Mouse (Mus musculus) Muller cell, postnatal 12 days (primary cell): ENCODE data around the gene Olfr356.

Experiments used
- DNase-seq: peaks from one replicate; pipeline ENCODE4 v3.0.0-alpha.2; 2015; ENCODE audit errors: inconsistent ontology term

The Olfr356 gene

DNA sequence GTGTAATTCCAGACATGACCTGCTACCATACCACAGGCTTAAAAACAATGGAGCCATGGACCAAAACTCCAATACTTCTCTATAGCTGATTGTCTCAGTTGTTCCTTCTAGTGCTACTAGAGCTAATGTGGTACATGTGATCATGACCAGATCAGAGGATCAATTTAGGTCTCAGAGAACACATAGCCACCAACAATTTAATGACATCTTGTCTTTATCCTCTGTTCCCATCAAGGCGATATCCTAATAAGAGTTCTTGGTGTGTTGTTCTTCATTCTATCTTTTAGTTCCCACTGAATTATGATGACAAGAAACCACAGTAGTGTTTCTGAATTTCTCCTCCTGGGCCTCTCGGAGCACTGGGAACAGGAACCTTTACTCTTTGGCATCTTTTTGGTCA is at the start of gene Olfr356:
TSS of gene Olfr356 (plus strand) at position 301 of the 400 bp plus-strand sequence.
- no peak for DNase-seq

DNA sequence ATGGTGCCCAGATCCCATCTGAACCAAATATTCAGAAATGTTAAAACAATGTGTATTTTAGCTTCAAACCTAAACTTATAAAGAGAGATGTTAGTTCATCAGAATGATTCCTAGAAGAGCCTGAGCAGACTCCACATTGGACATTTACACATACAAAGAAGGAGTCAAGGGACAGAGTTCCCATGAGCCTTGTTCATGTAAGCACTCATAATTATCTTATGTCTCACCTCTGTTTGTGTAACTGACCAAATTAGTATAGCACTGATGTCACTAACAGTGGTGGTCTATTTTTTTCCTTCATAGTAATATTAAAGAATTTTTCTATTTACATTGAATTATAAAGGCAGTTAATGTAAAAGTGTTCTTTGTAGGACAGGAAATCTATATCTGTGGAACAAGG is 44.1 kb upstream of the Olfr356 start, which contains the start of gene Olfr353:
TSS of gene Olfr353 (minus strand) at position 101 of the 400 bp plus-strand sequence.
- DNase-seq = no peak

DNA sequence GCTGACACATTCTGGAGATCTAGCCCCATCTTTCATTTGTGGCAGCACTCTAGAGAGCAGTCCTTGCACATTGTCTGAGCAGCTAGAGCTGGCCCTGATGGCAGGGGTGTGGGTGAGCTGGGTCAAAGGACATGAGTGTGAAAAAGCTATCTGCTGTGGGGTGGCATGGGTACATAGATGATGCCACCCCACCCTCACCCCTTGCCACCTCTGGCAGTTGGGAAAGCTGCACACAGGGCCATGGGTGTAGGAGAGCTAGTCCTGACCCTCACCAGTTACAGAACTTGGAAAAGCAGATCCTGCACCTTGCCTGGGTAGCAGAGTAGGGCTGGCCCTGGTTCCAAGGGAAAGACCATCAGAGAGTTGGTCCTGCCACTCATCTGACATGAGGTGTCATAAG is 39.8 kb upstream of the Olfr356 start:
- no peak for DNase-seq

DNA sequence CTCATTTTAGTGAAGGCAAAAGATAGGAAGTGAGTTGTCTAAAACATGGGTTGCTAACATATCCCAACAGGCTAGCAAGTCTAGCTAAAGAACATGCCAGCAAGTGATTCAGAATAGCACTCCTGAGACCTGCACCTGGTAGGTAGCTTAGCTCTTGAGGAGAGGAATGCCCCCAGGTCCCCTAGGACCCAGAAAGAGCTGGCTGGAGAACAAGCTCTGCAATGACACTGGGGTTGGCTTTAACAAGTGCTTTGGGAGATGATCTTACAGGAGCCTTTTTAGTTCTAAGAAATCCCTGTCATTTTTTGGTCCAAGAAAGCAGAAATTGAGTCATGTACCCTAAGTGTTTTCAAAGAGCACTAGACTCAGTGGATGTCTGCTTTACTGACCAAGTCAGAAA is 31.5 kb upstream of the Olfr356 start, which contains the start of gene Olfr354:
TSS of gene Olfr354 (plus strand) at position 301 of the 400 bp plus-strand sequence.
- no peak for DNase-seq

DNA sequence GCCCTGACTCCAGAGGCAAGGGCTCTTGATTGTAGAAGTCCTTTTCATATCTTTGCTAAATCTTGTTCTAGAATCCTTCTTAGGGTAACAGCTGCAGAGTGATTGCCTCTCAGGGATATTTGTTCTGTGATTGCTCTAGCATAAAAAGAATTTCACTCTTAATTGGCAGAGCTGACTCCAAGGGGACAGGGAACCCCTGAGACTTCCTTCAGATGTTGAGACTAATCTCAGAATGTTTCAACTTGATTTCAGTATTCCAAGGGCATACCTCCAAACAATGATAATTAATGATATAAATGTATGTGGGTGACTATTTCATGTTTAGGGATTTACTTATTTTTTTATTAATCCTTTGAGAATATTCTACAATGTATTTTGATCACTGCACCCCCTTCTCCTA is 8.1 kb upstream of the Olfr356 start, which contains the start of gene Olfr355:
TSS of gene Olfr355 (minus strand) at position 101 of the 400 bp plus-strand sequence.
- DNase-seq = no peak
